Mouse (Mus musculus) urinary bladder, postnatal 4 days (tissue): ENCODE data around the gene Iqcd.

Experiments
- DNase-seq, 2 experiments: peaks; one replicate each; pipeline ENCODE4 v3.0.0; 2021 to 2022; ENCODE audit warnings: low spot score in 2 of 2

Gene Iqcd

DNA sequence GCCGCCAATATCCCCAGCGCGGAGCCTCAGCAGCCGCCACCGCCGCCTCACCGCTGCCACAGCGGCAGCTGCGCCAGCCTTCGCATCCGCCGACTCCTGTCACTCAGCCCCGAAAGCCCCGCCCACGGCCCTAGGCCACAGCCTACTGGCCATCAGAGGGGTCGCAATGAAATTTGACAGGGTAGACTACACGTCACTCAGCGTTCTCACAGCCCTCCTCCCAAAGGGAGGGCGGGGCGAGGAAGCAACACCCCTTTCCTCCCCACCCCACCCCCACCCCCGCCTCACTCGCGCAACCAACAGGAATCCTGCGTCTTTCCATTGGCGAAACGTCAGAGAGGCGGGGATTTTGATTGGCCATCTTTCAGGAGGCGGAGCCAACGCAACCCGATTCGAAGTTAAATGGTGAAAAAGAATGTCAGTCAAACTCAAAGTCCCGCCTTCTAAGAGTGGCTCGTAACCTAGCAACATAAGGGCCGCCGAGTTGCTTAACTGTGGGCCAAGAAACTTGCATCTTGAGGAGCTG lies at the start of gene Iqcd, which contains the start of gene Tpcn1:
Iqcd (plus strand) TSS at position 448 of the 526 bp plus-strand sequence.
Tpcn1 (minus strand) TSS at position 105 of the 526 bp plus-strand sequence.
- peak; percentile 99 for DNase-seq

- DNase-seq: no peak
Measured at GRCm38 (mm10) chr5:120548236-120548850, 40.5 kb upstream of the Iqcd start.

- DNase-seq: no peak
Measured at GRCm38 (mm10) chr5:120550137-120550536, 38.7 kb upstream of the Iqcd start.

DNA sequence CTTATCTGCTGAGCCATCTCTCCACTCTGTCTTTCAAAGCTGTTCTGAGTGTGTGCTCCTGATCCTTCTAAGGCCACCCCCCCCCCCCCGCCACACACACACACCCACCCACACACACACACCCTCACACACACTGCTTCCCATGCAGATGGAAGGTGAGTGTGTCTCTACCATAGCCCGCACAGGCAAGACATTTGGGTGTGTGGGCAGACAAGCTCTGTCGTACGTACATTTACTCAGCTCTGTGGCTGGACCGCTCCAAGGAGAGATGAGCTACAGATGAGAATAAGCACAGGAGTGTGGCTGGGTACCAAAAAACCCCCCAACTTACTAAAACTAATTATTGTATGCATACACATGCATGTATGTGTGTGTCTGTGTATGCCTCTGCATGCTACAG lies 38.1 kb upstream of the Iqcd start:
- DNase-seq: no peak

- no peak for DNase-seq
Measured at GRCm38 (mm10) chr5:120555871-120556270, 32.9 kb upstream of the Iqcd start.

DNA sequence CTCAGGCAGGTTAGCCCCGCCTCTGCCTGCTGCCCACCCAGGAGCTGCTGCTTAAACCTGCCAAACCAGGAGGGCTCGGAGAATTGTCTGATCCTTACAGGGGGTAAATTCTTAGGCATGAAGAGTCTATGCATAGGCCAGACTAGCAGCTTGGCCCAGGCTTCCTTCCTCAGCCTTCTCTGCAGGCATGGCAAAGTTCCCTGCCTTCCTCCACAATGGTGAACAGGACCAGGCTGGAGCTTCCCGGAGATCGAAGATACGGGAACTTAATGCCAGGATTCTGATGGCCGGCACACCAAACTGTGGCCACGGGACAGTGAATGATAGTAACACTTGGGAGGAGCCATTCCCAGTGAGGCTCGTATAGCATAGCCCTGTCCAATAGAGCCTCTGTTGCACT lies 30.8 kb upstream of the Iqcd start:
- no peak for DNase-seq

GRCm38 (mm10) chr5:120558762-120559161 lies 30.1 kb upstream of the Iqcd start:
- DNase-seq: no peak

- DNase-seq: no peak
Measured at GRCm38 (mm10) chr5:120560129-120560615, 28.6 kb upstream of the Iqcd start.

DNA sequence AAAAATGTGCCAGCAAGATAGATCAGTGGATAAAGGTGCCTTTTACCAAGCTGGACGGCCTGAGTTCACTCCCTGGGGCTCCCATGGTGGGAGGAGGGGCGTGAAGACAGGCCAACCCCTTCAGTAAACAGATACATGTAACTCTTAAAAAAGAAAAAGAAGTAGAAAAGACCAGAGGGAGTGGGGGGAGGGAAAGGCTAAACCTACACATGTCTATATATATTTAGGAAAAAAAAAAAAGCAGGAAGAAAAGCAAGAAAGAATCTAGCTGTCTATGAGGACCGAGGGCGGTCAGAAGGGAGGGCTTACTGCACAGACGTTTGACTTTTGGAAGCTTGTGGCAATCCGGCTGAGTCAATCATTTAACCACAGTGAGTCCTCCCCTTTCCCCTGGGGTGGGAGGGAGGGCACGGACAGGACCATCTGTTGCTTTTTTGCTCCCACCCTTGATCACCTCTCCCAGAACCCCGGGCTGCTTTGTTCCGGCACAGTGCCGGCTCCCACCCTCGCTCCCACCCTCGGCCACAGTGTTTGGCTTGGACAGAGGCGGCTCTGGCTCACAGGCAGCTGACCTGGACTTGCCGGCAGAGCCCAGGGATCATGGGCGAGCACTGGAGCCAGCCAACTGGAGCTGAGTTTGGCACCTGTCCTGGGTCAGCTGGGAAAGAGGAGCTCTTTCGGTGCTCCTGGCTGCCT lies 28.1 kb upstream of the Iqcd start:
- DNase-seq: peak in 1 of 2 experiments; percentile 72

GRCm38 (mm10) chr5:120562956-120563913 lies 25.6 kb upstream of the Iqcd start:
- peak in 1 of 2 experiments; percentile 75 for DNase-seq

- no peak for DNase-seq
Measured at GRCm38 (mm10) chr5:120563914-120564311, 24.9 kb upstream of the Iqcd start.

GRCm38 (mm10) chr5:120565171-120565905 lies 23.5 kb upstream of the Iqcd start:
- DNase-seq: no peak

DNA sequence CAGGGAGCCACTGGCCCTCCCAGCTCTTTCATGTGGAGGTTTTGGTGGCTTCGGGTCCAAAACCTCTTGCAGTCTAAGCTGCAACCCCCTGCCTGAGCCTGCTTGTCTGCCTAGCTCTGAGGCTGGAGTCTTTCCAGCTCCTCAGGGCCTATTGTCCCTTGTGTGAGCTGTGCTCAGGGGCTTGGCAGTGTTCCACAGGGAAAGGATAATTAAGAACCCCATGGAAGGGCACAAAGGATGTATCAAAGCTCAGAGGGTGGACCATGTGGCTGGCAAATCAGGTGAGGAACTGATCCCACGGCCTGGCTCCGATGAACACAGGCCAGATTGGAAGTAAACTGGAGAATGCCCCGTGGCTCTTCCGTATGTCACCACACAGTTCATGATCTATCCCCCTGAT lies 22.7 kb upstream of the Iqcd start:
- no peak for DNase-seq

DNA sequence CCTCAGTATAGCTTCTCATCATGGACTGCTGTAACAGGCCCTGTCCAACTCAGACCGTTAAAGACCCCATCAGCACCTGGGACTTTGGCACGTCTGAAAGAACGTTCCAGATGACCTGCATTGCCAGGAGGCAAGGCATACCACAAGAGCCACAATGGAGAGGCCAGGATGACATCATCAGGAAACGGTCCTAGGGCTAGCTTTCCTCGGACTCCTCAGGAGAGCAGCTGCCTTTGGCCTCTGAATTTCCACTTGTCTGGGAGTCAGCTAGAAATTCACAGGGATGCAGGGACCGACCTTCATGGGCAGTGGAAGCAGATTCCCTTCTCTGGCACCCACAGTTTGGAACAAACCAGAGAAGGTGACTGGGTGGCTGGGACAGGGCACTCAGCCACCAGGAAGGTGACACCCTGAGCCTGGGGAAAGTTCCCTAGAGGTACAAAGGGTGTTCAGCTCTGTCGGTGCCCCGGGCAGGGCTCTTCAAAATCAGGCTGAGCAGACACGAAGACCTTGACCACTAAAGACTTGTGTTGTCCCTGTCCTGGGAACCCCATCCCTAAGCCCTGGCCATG lies 22.0 kb upstream of the Iqcd start:
- DNase-seq: no peak

DNA sequence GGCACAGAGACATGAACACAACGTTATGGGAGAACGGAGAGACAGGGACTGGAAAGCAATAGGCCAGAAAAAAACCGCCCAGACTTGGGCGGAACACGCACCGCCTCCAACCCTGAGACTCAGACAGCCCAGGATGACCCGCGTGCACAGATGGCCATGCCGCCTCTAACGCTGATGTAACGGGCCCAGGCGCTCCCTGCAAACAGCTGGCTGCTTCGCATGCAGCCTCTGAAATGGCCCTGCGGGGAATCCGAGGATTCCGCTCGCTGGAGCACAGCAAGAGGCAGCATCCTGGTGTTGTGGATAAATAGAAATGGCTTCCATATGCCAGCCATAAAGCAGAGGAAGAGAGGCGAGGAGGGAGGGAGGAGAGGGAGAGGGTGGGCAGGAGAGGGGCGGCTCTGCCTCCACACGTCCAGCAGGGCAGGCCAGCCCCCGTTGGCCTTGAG lies 21.5 kb upstream of the Iqcd start:
- peak in 1 of 2 experiments; percentile 75 for DNase-seq

DNA sequence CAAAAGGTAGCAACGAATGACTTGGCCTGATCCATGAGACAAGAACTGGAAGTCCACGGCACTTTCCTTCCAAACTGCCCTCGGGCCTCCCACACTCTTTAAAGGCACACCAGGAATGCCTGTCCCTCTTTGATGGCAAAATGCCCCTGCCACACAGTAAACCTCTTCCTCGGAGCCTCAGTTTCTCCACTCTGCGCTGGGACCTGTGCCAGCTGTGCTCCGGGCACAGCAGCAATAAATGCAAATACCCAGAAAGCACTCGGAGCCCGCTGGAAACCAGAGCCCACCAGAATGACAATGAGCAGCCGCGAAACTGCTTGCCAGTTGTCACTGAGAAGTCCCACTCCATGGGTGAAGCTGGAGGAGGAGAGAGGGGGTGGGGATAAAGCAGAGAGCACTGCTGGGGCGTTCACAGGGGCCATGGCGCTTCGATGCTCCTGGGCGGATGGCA lies 21.0 kb upstream of the Iqcd start:
- no peak for DNase-seq

DNA sequence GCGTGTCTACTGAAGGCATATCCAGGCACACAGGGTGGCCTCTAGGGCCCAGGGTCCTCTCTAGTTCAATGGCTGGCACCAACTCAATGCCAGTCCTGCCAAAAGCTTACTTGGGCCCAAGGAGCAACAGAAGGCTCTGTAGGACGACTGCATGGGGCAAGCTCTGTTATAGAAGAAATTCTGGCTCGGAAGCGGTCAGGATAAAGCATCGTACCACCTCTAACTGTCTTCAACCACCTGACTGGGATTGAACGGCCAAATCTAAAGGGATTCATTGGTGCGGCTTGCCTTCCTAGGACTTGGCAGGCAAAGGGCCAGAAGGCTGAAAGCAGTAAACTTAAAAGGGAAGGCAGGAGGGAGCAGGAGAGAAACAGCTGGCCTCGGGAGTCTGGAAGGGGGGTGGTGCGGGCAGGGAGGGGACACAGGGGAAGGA lies 20.5 kb upstream of the Iqcd start:
- DNase-seq: no peak

DNA sequence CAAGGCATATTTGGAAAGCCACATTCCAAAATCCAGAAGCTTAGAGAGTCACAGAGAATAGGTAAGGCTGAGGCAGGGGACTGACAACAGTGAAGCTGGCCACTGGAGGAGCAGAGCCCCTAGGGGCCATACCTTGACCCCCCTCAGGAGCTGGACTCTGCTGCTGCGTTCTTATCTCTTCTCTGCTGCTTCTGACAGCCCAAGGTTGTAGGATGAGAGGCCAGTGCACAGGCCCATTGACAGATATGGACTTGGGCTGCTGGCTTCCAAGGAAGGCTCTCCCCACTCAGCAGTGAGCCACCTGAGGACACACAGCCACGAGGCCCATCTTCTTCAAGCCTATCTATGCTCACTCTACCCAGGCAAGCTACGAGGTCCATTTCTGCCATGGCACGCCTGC lies 19.9 kb upstream of the Iqcd start:
- DNase-seq: no peak

- DNase-seq: no peak
Measured at GRCm38 (mm10) chr5:120569791-120570190, 19.0 kb upstream of the Iqcd start.

- DNase-seq: no peak
Measured at GRCm38 (mm10) chr5:120570289-120570897, 18.4 kb upstream of the Iqcd start.
